Mouse (Mus musculus) embryonic stem cell, embryonic (primary cell): ENCODE data around the gene Rdh9.
"Not testable (repeated sequence)": the region's sequence is repeated elsewhere in the genome, so short reads cannot be mapped to it uniquely, and the experiment has no call there.

Experiments
- CTCF ChIA-PET, 4 experiments: fragments of 300-600 bp in 2 of 4; fragments of 350-600 bp in 2 of 4; sonication (Branson Sonifier 250); formaldehyde crosslinking; loops; one replicate each; lab custom pipeline; 2022; ENCODE audit warnings: inconsistent platforms in 2 of 4; lab: Charles Lee
- POLR2A ChIA-PET, 4 experiments: fragments of 300-600 bp in 2 of 4; fragments of 350-600 bp in 2 of 4; sonication (Branson Sonifier 250); formaldehyde crosslinking; loops; one replicate each; lab custom pipeline; 2022; ENCODE audit warnings: antibody characterized with exemption in 4 of 4, inconsistent platforms in 1 of 4; lab: Charles Lee

The Rdh9 gene

GRCm38 (mm10) chr10:127748847-127749612 is 27.2 kb upstream of the Rdh9 start:
- ChIA-PET POLR2A (interaction anchor here in 2 of 4 experiments (0.6 to 1.8 kb wide), 7 partner anchors 8 to 612 kb away, joined by 3 to 8 read pairs (median 3); partner anchors contain the start of genes Rdh1 (in 1 of the 2), Rdh16f1 (in 1 of the 2), Stac3 (in 1 of the 2) and Zbtb39 (in 1 of the 2)), CTCF (interaction anchor here in 2 of 4 experiments (0.6 to 2.7 kb wide), 4 partner anchors 11 to 350 kb away, joined by 3 to 13 read pairs (median 4); partner anchors contain the start of gene Zbtb39 (in 1 of the 2))

- POLR2A ChIA-PET: interaction anchor here in 3 of 4 experiments (0.6 to 1.8 kb wide), 6 partner anchors 9 to 815 kb away, joined by 3 to 6 read pairs (median 3); partner anchors contain the start of genes Rdh1 (in 1 of the 3), Rdh16f1 (in 1 of the 3) and Zbtb39 (in 1 of the 3)
- CTCF ChIA-PET: interaction anchor here in 3 of 4 experiments (0.6 to 2.7 kb wide), 4 partner anchors 12 to 179 kb away, joined by 3 to 13 read pairs (median 4); partner anchors contain the start of genes Myo1a (in 1 of the 3), Stat6 (in 1 of the 3) and Zbtb39 (in 1 of the 3)
Measured at GRCm38 (mm10) chr10:127750136-127750777, 25.9 kb upstream of the Rdh9 start.

GRCm38 (mm10) chr10:127751548-127751947 is 24.6 kb upstream of the Rdh9 start, which contains the start of gene Gpr182:
Gene Gpr182, minus strand, starts transcription at chr10:127751732.
- POLR2A ChIA-PET: no interaction called here
- CTCF ChIA-PET: interaction anchor here in 3 of 4 experiments (0.5 to 1.8 kb wide), 5 partner anchors 47 to 401 kb away, joined by 3 to 5 read pairs (median 3); partner anchors contain the start of gene Myo1a (in 1 of the 3)

DNA sequence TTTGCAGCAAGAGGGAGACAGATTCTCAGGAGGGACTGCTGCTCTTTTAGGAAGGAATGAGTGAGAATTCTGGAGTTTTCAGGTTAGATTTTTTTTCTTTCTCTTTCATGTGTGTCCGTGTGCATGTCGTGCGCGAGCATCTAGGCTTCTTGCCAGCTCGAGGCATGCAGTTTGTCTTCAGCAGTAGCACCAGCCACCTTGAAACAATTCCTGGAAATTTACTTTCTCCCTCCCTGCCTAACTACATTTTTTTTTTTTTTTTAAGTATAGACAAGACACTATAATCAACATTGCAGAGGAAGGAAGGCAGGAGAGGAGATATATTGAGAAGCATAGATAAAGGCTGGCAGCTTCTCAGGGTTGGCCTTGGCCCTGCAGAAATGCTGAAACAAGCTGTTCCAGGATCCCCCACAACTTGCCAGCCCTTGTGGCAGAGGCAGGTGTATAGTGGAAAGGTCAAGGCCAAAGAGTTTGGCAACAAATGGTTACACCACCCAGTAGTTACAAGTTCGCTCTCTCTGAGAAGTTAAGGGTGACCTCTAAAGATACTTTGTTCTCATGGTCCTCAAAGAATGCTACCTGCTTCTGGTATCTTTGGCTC is 21.5 kb upstream of the Rdh9 start:
- ChIA-PET POLR2A (interaction anchor here in 3 of 4 experiments (0.6 to 1.3 kb wide), 3 partner anchors 8 to 539 kb away, joined by 3 to 5 read pairs (median 3); no protein-coding TSS in a partner anchor), CTCF (interaction anchor here in 2 of 4 experiments (1.0 to 2.1 kb wide), 2 partner anchors 10 to 254 kb away, joined by 3 to 6 read pairs; no protein-coding TSS in a partner anchor)

GRCm38 (mm10) chr10:127755246-127755645 is 20.9 kb upstream of the Rdh9 start:
- CTCF ChIA-PET: interaction anchor here in 1 of 4 experiments (0.6 kb wide), 1 partner anchor 198 kb away, joined by 3 read pairs; no protein-coding TSS in a partner anchor
- POLR2A ChIA-PET: interaction anchor here in 1 of 4 experiments (1.3 kb wide), 1 partner anchor 9 kb away, joined by 5 read pairs; no protein-coding TSS in a partner anchor

GRCm38 (mm10) chr10:127755770-127756468 is 20.3 kb upstream of the Rdh9 start:
- ChIA-PET CTCF (interaction anchor here in 2 of 4 experiments (0.6 kb wide), 3 partner anchors 129 to 913 kb away, joined by 3 to 9 read pairs (median 4); no protein-coding TSS in a partner anchor), POLR2A (interaction anchor here in 2 of 4 experiments (0.6 to 2.1 kb wide), 3 partner anchors 8 to 10 kb away, joined by 3 to 8 read pairs (median 3); no protein-coding TSS in a partner anchor)

DNA sequence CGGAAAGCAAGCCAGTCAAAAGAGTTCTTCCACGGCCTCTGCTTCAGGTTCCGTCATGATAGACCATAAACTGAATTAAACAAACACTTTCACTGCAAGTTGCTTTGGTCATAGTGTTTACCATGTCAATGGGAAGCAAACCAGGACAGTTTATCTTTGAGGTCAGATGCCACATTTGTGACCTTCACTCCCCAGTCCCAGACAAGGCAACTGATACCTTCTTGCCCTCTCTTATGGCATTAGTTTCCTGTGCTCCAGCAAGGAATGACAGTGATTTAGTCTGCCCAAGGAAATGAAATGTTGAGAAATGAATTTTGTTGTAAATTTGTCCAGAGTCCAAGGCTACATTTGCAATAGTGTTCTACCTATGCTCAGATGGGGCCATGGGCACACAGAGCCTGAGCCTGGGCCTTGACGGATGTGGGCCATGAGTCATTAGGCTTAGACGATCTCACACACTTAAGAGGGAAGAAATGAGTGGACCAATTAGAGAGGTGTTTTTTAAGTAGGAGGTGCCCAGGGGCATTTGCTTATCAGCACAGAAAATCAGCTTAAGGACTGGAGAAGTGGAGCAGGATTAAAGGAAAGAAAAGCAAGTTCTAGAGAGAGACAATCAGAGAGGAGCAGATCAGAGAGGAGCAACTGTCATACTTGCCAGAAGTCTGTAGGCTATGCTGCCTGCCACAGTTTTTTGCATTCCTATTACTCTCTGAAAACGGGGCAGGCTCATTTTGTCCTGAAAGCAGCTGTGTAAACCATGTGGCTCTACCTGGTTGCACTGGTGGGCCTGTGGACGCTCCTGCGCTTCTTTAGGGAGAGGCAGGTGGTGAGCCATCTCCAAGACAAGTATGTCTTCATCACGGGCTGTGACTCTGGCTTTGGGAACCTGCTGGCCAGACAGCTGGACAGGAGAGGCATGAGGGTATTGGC is 16.7 kb upstream of the Rdh9 start, which contains the start of the genes Rdh1 and Rdh16f1:
TSS of gene Rdh1 (plus strand) at position 541 of the 930 bp plus-strand sequence.
TSS of gene Rdh16f1 (plus strand) at position 607 of the 930 bp plus-strand sequence.
- CTCF ChIA-PET: interaction anchor here in 2 of 4 experiments (1.1 to 1.4 kb wide), 2 partner anchors 15 kb away, joined by 3 to 5 read pairs; no protein-coding TSS in a partner anchor
- POLR2A ChIA-PET: interaction anchor here in 1 of 4 experiments (1.2 kb wide), 1 partner anchor 10 kb away, joined by 6 read pairs; no protein-coding TSS in a partner anchor

DNA sequence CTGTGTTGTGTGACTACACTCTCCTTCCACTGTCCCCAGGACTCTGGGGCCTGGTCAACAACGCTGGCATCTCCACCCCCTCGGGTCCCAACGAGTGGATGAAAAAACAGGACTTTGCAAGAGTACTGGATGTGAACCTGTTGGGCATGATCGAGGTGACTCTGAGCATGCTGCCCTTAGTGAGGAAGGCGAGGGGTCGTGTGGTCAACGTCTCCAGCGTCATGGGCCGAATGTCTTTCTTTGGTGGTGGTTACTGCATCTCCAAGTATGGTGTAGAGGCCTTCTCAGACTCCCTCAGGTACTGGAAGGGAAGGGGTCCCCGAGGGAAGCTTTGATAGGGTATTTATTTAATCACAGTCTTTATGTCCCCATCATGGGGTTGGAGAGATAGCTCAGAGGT is 13.3 kb upstream of the Rdh9 start:
- POLR2A ChIA-PET: not testable (repeated sequence)
- CTCF ChIA-PET: interaction anchor here in 1 of 4 experiments (0.6 kb wide), 1 partner anchor 225 kb away, joined by 4 read pairs; no protein-coding TSS in a partner anchor

- CTCF ChIA-PET: interaction anchor here in 1 of 4 experiments (1.2 kb wide), 1 partner anchor 61 kb away, joined by 8 read pairs; no protein-coding TSS in a partner anchor
- POLR2A ChIA-PET: no interaction called here
Measured at GRCm38 (mm10) chr10:127763914-127764680, 12.1 kb upstream of the Rdh9 start.

- CTCF ChIA-PET: no interaction called here
- POLR2A ChIA-PET: no interaction called here
Measured at GRCm38 (mm10) chr10:127766564-127766963, 9.6 kb upstream of the Rdh9 start.

DNA sequence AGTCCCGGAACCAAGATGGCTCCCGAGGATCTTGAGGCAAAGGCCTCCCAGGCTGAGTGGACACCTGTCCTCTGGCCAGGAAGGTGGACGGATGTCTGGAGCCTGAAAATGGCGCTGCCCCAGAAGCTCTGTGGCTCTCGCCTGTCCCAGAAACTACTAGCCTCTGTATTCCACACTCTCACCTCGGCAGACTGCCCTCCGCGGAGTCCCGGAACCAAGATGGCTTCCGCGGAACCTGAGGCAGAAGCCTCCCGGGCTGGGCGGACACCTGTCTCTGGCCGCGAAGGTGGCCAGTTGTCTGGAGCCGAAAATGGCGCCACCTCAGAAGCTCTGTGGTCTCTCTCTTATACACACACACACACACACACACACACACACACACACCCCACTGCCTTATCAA is 6.1 kb downstream of the Rdh9 start:
- POLR2A ChIA-PET: interaction anchor here in 1 of 4 experiments (0.7 kb wide), 1 partner anchor 10 kb away, joined by 3 read pairs; no protein-coding TSS in a partner anchor
- CTCF ChIA-PET: interaction anchor here in 1 of 4 experiments (0.7 kb wide), 1 partner anchor 158 kb away, joined by 3 read pairs; no protein-coding TSS in a partner anchor

DNA sequence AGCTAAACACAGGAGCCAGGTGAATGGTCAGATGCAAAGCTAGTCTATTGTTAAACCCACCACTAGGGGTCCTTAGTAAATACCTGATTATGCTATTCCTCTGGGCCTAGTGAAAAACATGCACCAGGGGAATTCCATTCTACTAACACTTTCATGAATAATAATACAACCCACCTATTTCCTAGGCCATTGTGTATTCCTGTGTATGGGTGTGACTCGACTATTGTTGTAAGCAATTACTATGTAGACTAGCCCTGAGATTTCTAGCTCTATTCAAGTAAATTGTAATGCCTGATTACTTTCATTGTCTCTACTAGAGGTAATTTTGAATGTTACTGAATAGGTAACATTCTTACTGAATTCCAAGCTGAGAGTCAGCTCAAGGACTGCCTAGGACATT is 9.2 kb downstream of the Rdh9 start:
- POLR2A ChIA-PET: interaction anchor here in 1 of 4 experiments (0.8 kb wide), 1 partner anchor 40 kb away, joined by 3 read pairs; no protein-coding TSS in a partner anchor
- CTCF ChIA-PET: not testable (repeated sequence)

GRCm38 (mm10) chr10:127799295-127799694 is 23.1 kb downstream of the Rdh9 start:
- ChIA-PET CTCF (interaction anchor here in 1 of 4 experiments (0.6 kb wide), 1 partner anchor 155 kb away, joined by 4 read pairs; no protein-coding TSS in a partner anchor), POLR2A (interaction anchor here in 1 of 4 experiments (0.6 kb wide), 1 partner anchor 829 kb away, joined by 3 read pairs; no protein-coding TSS in a partner anchor)

GRCm38 (mm10) chr10:127800891-127801290 is 24.7 kb downstream of the Rdh9 start, which contains the start of gene Rdh16:
Gene Rdh16, plus strand, starts transcription at chr10:127801152.
- ChIA-PET CTCF (no interaction called here), POLR2A (no interaction called here)

DNA sequence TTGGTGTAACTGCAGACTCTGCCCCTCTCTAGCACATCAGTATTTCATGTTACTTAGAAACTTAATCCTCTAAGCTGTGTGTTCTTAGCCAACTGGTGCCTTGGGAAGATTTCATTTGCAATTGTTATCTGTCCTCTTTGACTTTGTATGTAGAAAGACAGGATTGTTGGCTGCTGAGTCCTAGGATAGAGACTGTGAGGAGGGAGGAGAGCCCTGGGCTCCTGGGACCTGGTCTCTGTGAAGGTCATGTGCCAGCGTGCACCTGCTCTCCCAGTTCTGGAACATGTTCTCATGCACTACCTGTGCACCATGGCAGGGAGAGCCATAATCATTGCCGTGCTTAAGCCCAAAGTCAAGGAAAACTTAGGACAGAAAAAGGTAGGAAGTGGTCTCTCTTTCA is 25.4 kb downstream of the Rdh9 start:
- POLR2A ChIA-PET: no interaction called here
- CTCF ChIA-PET: no interaction called here
